Mouse (Mus musculus) left cerebral cortex, postnatal 36 days (tissue): ENCODE measurements at regions not wholly inside any gene's neighbourhood (a gene's known extent, or its start where the extent isn't known, plus 50 kb on each side); places are given as distances from the start of the nearest gene placed in this dataset.

Experiments
- DNase-seq, 2 experiments: peaks; one replicate each; pipeline ENCODE4 v3.0.0; 2021 to 2022; ENCODE audit warnings: low spot score in 2 of 2, mixed read lengths in 1 of 2
- intact Hi-C: fragments of 180-260 bp; cut with DNase I; formaldehyde crosslinking; loops from one replicate; pipeline ENCODE4 v1.15.1; 2025

GRCm38 (mm10) chrX:137193241-137193640, 71.4 kb upstream of the Esx1 start:
- intact Hi-C loops = loop anchor here (5.0 to 10.0 kb wide), 2 partner anchors 62 to 979 kb away; no protein-coding TSS in a partner anchor
- no peak for DNase-seq

DNA sequence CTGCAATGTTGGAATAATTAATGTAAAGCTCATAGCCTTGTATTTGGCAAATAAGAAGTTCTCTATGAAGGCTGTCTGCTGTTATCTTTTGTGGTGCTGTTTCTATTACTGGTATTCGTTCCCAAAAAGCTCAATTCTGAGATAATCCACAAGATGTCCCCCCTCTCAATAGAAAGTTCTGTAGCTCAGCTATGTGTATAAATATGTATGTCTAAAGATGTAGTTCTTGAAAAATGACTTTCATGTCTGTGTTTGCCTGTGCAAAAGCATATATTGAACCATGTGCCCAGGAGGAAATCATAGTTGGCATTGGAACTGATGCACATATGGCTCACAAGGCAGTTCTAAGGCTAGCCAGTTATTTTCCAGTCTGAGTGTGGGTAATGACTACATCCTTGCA, 68.2 kb upstream of the Esx1 start:
- no peak for DNase-seq
- intact Hi-C loops = loop anchor here (5.0 to 10.0 kb wide), 2 partner anchors 65 to 982 kb away; no protein-coding TSS in a partner anchor

- intact Hi-C loops = no loop called here
- no peak for DNase-seq
Measured at GRCm38 (mm10) chrX:137175774-137176173, 53.9 kb upstream of the Esx1 start.

GRCm38 (mm10) chrX:137173455-137173854, 51.6 kb upstream of the Esx1 start:
- no peak for DNase-seq
- intact Hi-C loops = no loop called here
